Mouse (Mus musculus) stomach, postnatal 0 days (tissue): ENCODE data around the gene Dpp7. TPM values are rescaled to one million over a fixed set of nuclear protein-coding genes. Genes with fewer than 3 reads are reported as not detected.

Experiments
- ATAC-seq: fragments of 200-750 bp; cut with Nextera tagmentation; 2 replicates; pipeline ENCODE4 v1.8.0; 2017; ENCODE audit not compliant: low FRiP score, low TSS enrichment
- DNase-seq: peaks from one replicate; pipeline ENCODE4 v3.0.0-alpha.2; 2016; ENCODE audit warnings: low spot score
- H3K27ac ChIP-seq: fragments of 300-500 bp; sonication (generic); replicated peaks from 2 replicates; pipeline ENCODE4 v1.5.1; 2014; ENCODE audit warnings: mild to moderate bottlenecking, control low read depth
- H3K27me3 ChIP-seq: fragments of 300-500 bp; sonication (generic); 2 replicates; pipeline ENCODE4 v1.6.1; 2014; ENCODE audit warnings: low read length; ENCODE audit not compliant: control insufficient read depth, insufficient read depth
- H3K36me3 ChIP-seq: fragments of 300-500 bp; sonication (generic); 2 replicates; pipeline ENCODE4 v1.6.1; 2014; ENCODE audit warnings: low read length, mixed read lengths; ENCODE audit not compliant: control insufficient read depth, insufficient read depth
- H3K4me1 ChIP-seq: fragments of 300-500 bp; sonication (generic); replicated peaks from 2 replicates; pipeline ENCODE4 v1.6.1; 2014; ENCODE audit warnings: antibody characterized with exemption; ENCODE audit not compliant: control insufficient read depth, insufficient read depth
- H3K4me2 ChIP-seq: fragments of 300-500 bp; sonication (generic); replicated peaks from 2 replicates; pipeline ENCODE4 v1.6.1; 2014; ENCODE audit warnings: low read depth, mild to moderate bottlenecking, control low read depth, moderate library complexity
- H3K4me3 ChIP-seq: fragments of 300-500 bp; sonication (generic); 2 replicates; pipeline ENCODE4 v1.5.1; 2014; ENCODE audit warnings: low read depth, low read length, control low read depth
- H3K9ac ChIP-seq: fragments of 300-500 bp; sonication (generic); 2 replicates; pipeline ENCODE4 v1.6.1; 2014; ENCODE audit warnings: mild to moderate bottlenecking, low read length, control low read depth, mixed read lengths
- H3K9me3 ChIP-seq: fragments of 300-500 bp; sonication (generic); 2 replicates; pipeline ENCODE4 v1.6.1; 2016; ENCODE audit warnings: low read length; ENCODE audit not compliant: control insufficient read depth
- CTCF ChIP-seq: IDR thresholded peaks from 2 replicates; pipeline ENCODE4 v1.5.1; 2016; ENCODE audit warnings: antibody characterized with exemption, low read depth, mild to moderate bottlenecking, moderate library complexity
- EP300 ChIP-seq: optimal IDR thresholded peaks from 2 replicates; pipeline ENCODE3; 2016; ENCODE audit warnings: antibody characterized with exemption
- WGBS: fragments of 180-500 bp; shearing (Covaris S2); extraction: QIAGEN DNeasy Blood & Tissue Kit; methylation state at CpG from one replicate; pipeline ENCODE4 v1.1.7; 2014; 5-methylcytosine and 5-hydroxymethylcytosine counted together
- polyA plus RNA-seq: library from polyadenylated mRNA; unstranded; fragments of >200 nt; fragmentation: Nextera tagmentation; extraction: Ambion mirVana; gene quantifications from 2 replicates; pipeline ENCODE4 v1.2.1, GENCODE M21; 2015

The Dpp7 gene
- 9.5 and 9.9 TPM in 2 replicates for polyA plus RNA-seq

- peak within 1 kb of the TSS; percentile 73 for H3K4me2 ChIP-seq
- peaks cover 5% of the 10 kb centered on the region for H3K4me1 ChIP-seq
- TF ChIP-seq EP300 (no peak), CTCF (no peak)
- peak; percentile 79 for ATAC-seq
- H3K36me3 ChIP-seq: peaks cover 11% of the 10 kb centered on the region
- no peak within 1 kb of the TSS for H3K27ac ChIP-seq
- peak within 1 kb of the TSS; percentile 55 for H3K9ac ChIP-seq
- H3K9me3 ChIP-seq: no peaks in the 10 kb centered on the region
- peak within 1 kb of the TSS; percentile 34 for H3K4me3 ChIP-seq
- WGBS: 5% methylated on average over 13 of the region's 13 CpGs
- peak; percentile 87 for DNase-seq
- H3K27me3 ChIP-seq: no peaks in the 10 kb centered on the region
Measured at GRCm38 (mm10) chr2:25356208-25357079, at the start of gene Dpp7. Gene Dpp7 (minus strand): TSS chr2:25356359.

GRCm38 (mm10) chr2:25403994-25404393, 47.8 kb upstream of the Dpp7 start:
- H3K9ac ChIP-seq: no peak overlapping the region
- H3K27ac ChIP-seq: no peak overlapping the region
- H3K9me3 ChIP-seq: no peaks in the 10 kb centered on the region
- H3K4me1 ChIP-seq: no peaks in the 10 kb centered on the region; the same call in 1 of the 2 replicates
- 76% methylated on average over 4 of the region's 4 CpGs for WGBS
- DNase-seq: no peak
- no peaks in the 10 kb centered on the region for H3K27me3 ChIP-seq
- peaks cover 3% of the 10 kb centered on the region; the same call in 1 of the 2 replicates for H3K36me3 ChIP-seq
- TF ChIP-seq EP300: no peak
- no peak for TF ChIP-seq CTCF
- peak overlapping the region; percentile 60; the same call in 1 of the 2 replicates for H3K4me3 ChIP-seq
- H3K4me2 ChIP-seq: no peak overlapping the region
- ATAC-seq: no peak

DNA sequence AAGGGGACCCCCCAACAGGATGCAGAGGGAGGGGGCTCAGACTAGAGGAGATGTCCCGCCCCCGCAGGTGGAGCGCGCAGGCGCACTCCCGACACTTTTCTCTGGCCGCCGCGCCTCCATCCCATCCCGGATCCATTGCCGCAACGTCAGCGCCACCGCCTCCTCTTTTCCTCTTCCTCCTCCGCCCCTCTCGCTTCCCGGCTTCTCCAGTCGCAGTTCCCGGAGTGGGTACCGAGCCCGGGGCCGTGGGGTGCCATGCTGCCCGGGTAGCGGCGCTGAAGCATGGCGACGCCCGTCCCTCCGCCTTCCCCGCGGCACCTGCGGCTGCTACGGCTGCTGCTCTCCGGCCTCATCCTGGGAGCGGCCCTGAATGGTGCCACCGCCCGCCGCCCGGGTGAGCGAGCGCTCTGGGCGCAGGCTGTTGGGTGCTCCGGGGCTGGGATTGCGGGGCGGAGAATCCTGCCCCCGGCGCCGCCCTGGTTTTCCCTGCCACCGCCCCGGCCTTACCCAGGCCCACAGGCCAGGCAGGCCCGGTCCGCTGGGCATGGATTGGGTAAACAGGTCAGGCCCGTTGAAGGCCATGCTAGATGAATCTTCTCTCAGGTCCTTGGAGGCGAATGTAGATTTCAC, 46.9 kb upstream of the Dpp7 start:
- no peaks in the 10 kb centered on the region; the same call in 1 of the 2 replicates for H3K4me1 ChIP-seq
- DNase-seq: peak; percentile 78
- H3K36me3 ChIP-seq: no peaks in the 10 kb centered on the region
- H3K4me2 ChIP-seq: peak overlapping the region; percentile 77
- 2% methylated on average over 49 of the region's 54 CpGs for WGBS
- H3K4me3 ChIP-seq: peak overlapping the region; percentile 60
- ATAC-seq: peak; percentile 73
- H3K9ac ChIP-seq: peak overlapping the region; percentile 64
- peak overlapping the region; percentile 56 for H3K27ac ChIP-seq
- no peaks in the 10 kb centered on the region for H3K27me3 ChIP-seq
- no peaks in the 10 kb centered on the region for H3K9me3 ChIP-seq
- TF ChIP-seq CTCF (no peak), EP300 (no peak)

DNA sequence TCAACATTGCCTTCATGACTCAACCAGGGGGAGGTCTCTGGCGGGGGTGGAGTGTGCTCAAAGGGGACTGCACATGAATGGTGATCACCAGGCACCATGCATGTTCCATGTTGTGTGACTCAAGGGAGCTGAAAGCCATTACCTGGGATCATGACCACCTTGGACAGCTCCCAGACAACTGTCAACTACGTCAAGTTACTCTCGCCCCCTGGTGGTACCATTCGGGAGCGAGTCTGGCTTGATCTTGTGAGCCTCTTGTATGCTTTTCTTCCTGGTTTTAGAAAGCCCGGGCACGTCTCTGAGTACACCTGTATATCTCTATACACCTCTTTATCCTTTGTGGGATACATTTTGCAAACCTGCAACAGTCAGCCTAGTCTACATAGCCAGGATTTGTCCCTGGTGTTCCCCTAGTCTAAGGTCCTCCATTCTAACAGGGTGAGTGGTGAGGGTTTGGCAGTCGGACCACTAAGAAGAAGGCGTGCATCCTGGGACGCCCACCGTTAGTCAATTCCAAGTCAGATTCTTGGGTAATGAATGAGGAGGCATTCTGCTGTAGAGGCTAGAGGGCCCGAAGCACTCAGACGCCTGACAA, 46.3 kb upstream of the Dpp7 start:
- DNase-seq (peak; percentile 93), ATAC-seq (peak; percentile 36)
- TF ChIP-seq EP300: no peak
- TF ChIP-seq CTCF: peak; percentile 85
- no peaks in the 10 kb centered on the region for H3K27me3 ChIP-seq
- H3K36me3 ChIP-seq: no peaks in the 10 kb centered on the region
- peak overlapping the region; percentile 60 for H3K4me3 ChIP-seq
- WGBS: 3% methylated on average over 13 of the region's 13 CpGs
- H3K9ac ChIP-seq: peak overlapping the region; percentile 64; the same call in 1 of the 2 replicates
- H3K27ac ChIP-seq: no peak overlapping the region; the same call in 1 of the 2 replicates
- peak overlapping the region; percentile 77 for H3K4me2 ChIP-seq
- no peaks in the 10 kb centered on the region for H3K9me3 ChIP-seq
- H3K4me1 ChIP-seq: no peaks in the 10 kb centered on the region; the same call in 1 of the 2 replicates

- H3K4me1 ChIP-seq: peaks cover 2% of the 10 kb centered on the region
- TF ChIP-seq CTCF: peak; percentile 79
- no peak for TF ChIP-seq EP300
- no peak overlapping the region for H3K4me3 ChIP-seq
- no peaks in the 10 kb centered on the region for H3K9me3 ChIP-seq
- DNase-seq: peak; percentile 71
- no peak overlapping the region for H3K9ac ChIP-seq
- H3K27ac ChIP-seq: no peak overlapping the region
- WGBS: 5% methylated on average over 17 of the region's 17 CpGs
- peak overlapping the region; percentile 42 for H3K4me2 ChIP-seq
- no peaks in the 10 kb centered on the region for H3K27me3 ChIP-seq
- H3K36me3 ChIP-seq: no peaks in the 10 kb centered on the region
- 0 out of 2 replicates have a peak, but pooled peaks have one; percentile 22 for ATAC-seq
Measured at GRCm38 (mm10) chr2:25400764-25401163, 44.6 kb upstream of the Dpp7 start.
